Mouse (Mus musculus) embryonic facial prominence, embryonic 13.5 days (tissue): ENCODE measurements around the gene Trpd52l3. TPM values are rescaled to one million over a fixed set of nuclear protein-coding genes. Genes with fewer than 3 reads are reported as not detected.

Source experiments
- polyA plus RNA-seq: library from polyadenylated mRNA; unstranded; fragments of >200 nt; fragmentation: Nextera tagmentation; extraction: Ambion mirVana; gene quantifications from 2 replicates; pipeline ENCODE4 v1.2.1, GENCODE M21; 2015

Trpd52l3 gene
- polyA plus RNA-seq, 1 experiment from 2014 or later, result not detected

Other genes starting within 250 kb of the Trpd52l3 start
- gene 9930021J03Rik, start 197.8 kb upstream of the Trpd52l3 start, polyA plus RNA-seq, result 7.3 and 8.2 TPM in 2 replicates
- 18.3 and 21.1 TPM in 2 replicates for gene Ranbp6, start 190.8 kb upstream of the Trpd52l3 start, polyA plus RNA-seq
- 2.0 and 2.1 TPM in 2 replicates for gene Il33, start 78.7 kb upstream of the Trpd52l3 start, polyA plus RNA-seq
- 77.6 and 87.7 TPM in 2 replicates for gene Uhrf2, start 26.7 kb downstream of the Trpd52l3 start, polyA plus RNA-seq
- 3.5 and 3.7 TPM in 2 replicates for gene Gldc, start 171.6 kb downstream of the Trpd52l3 start, polyA plus RNA-seq
- gene Mbl2, start 229.2 kb downstream of the Trpd52l3 start, polyA plus RNA-seq, result not detected in 2 replicates